Mouse (Mus musculus) C2C12 (cell line): ENCODE results near the gene Kcnj4.

ENCODE experiments used
- CTCF ChIP-seq: IDR thresholded peaks from one replicate; pipeline ENCODE4 v1.5.1; 2011; ENCODE audit not compliant: control insufficient read depth, insufficient read depth, insufficient read length
- MAX ChIP-seq: IDR thresholded peaks from one replicate; pipeline ENCODE4 v1.6.1; 2011; ENCODE audit warnings: mild to moderate bottlenecking, control low read depth
- MYOD1 ChIP-seq: IDR thresholded peaks from one replicate; pipeline ENCODE4 v1.6.1; 2011; ENCODE audit warnings: low read depth; ENCODE audit not compliant: control insufficient read depth, insufficient read length
- USF1 ChIP-seq: IDR thresholded peaks from one replicate; pipeline ENCODE4 v1.6.1; 2011; ENCODE audit warnings: low read depth, mild to moderate bottlenecking, control low read depth, moderate library complexity

DNA sequence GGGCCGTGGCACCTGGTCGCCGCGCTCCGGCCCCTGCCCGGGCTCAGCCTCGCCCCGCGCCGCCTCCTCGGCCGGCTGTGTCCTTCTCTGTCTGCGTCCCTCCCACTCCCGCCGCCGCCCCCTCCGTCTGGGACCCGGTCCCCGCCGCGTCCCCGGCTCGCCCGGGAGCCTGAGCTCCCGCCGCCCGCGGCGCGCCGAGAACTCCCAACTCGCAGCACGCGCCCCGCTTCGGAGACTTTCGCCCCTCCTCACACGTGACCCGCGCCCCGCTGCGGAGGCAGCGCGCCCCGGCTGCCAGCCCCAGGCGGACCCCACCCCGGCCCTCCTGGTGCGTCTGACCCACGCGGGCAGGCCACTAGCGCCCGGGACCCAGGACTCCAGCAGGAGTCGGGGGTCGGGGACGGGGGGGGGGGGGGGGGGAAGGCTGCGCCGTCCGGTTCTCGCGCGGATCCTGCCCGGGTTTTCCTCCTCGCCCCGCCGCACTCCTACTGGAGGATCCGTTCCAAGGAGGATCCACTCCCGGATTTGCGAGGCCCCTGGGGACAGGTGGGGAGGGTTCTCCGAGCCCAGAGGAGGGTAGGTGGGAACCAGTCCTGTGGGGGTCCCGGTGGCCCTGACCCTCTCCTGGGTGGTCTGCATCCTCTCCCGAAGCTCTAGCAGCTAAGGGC lies 709 bp upstream of the Kcnj4 start:
- TF ChIP-seq CTCF (no peak), USF1 (peak; percentile 27), MYOD1 (no peak), MAX (no peak)
